ENCODE assay signal across 14 mouse cellular contexts in the genomic region with DNA sequence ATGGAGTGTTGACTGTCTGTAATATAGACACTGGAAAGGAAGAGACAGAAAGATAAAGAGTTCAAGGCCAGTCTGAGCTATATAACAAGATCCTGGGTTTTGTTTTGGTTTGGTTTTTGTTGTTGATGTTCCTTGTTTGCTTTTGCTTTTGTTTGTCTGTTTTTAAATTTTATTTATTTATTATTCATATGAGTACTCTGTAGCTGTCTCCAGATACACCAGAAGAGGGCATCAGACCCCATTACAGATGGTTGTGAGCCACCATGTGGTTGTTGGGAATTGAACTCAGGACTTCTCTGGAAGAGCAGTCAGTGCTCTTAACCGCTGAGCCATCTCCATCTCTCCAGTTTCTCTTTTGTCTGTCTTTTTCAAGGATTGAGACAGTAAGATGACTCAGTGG. TPM values are rescaled to one million over a fixed set of nuclear protein-coding genes. Genes with fewer than 3 reads are reported as not detected.
"Had no signal": no experiment of that assay in that cellular context is flagged by ENCODE, and none has a peak within 500 bp of the region (broad histone marks: within the 10 kb centered on the region; RNA-seq: fewer than 3 reads in every experiment).

No protein-coding gene starts in this region.

- H3K9ac ChIP-seq: kidney, embryonic 15.5 days; liver, embryonic 12.5 days; midbrain, embryonic 13.5 days; neural tube, embryonic 15.5 days had no signal

- H3K27me3 ChIP-seq: midbrain, embryonic 13.5 days had no signal

- H3K4me2 ChIP-seq: kidney, embryonic 15.5 days; liver, embryonic 12.5 days; midbrain, embryonic 13.5 days; neural tube, embryonic 15.5 days had no signal

- H3K9me3 ChIP-seq: kidney, embryonic 15.5 days; limb, embryonic 10.5 days; liver, embryonic 12.5 days; midbrain, embryonic 13.5 days; neural tube, embryonic 15.5 days had no signal

- H3K4me1 ChIP-seq: liver, embryonic 12.5 days had no signal

- ATAC-seq: inflammation-experienced regulatory T-cells, adult 6 months; liver, embryonic 12.5 days; midbrain, embryonic 13.5 days had no signal

- H3K36me3 ChIP-seq: kidney, embryonic 15.5 days; limb, embryonic 10.5 days; liver, embryonic 12.5 days; midbrain, embryonic 13.5 days; neural tube, embryonic 15.5 days had no signal

- H3K27ac ChIP-seq: kidney, embryonic 15.5 days; limb, embryonic 10.5 days; liver, embryonic 12.5 days; midbrain, embryonic 13.5 days; neural tube, embryonic 15.5 days had no signal

- DNase-seq: kidney, adult 2 months; kidney, postnatal 25 days; layer of hippocampus, adult 9-11 months; right cerebral cortex, adult 18-20 months; right cerebral cortex, postnatal 25 days; thymus, postnatal 4 days had no signal

- H3K4me3 ChIP-seq: kidney, embryonic 15.5 days; limb, embryonic 10.5 days; liver, embryonic 12.5 days; midbrain, embryonic 13.5 days; myocyte; neural tube, embryonic 15.5 days had no signal

RNA-seq across cellular contexts. Expression of a gene that starts 12.4 kb away (rescaled TPM):
- total RNA-seq: megakaryocyte-erythroid progenitor cell, adult 5-6 weeks had no signal
- polyA plus RNA-seq: inflammation-experienced regulatory T-cells, adult 6 months had no signal

RNA-seq across cellular contexts. Expression of a gene that starts 58.2 kb away (rescaled TPM):
- polyA plus RNA-seq: inflammation-experienced regulatory T-cells, adult 6 months; midbrain, embryonic 13.5 days had no signal
